Mouse (Mus musculus): ENCODE results near the gene Gemin4. TPM values are rescaled to one million over a fixed set of nuclear protein-coding genes. Genes with fewer than 3 reads are reported as not detected.

Gene Gemin4
- polyA plus RNA-seq, 2 experiments = 6.3 to 14.8 TPM

DNA sequence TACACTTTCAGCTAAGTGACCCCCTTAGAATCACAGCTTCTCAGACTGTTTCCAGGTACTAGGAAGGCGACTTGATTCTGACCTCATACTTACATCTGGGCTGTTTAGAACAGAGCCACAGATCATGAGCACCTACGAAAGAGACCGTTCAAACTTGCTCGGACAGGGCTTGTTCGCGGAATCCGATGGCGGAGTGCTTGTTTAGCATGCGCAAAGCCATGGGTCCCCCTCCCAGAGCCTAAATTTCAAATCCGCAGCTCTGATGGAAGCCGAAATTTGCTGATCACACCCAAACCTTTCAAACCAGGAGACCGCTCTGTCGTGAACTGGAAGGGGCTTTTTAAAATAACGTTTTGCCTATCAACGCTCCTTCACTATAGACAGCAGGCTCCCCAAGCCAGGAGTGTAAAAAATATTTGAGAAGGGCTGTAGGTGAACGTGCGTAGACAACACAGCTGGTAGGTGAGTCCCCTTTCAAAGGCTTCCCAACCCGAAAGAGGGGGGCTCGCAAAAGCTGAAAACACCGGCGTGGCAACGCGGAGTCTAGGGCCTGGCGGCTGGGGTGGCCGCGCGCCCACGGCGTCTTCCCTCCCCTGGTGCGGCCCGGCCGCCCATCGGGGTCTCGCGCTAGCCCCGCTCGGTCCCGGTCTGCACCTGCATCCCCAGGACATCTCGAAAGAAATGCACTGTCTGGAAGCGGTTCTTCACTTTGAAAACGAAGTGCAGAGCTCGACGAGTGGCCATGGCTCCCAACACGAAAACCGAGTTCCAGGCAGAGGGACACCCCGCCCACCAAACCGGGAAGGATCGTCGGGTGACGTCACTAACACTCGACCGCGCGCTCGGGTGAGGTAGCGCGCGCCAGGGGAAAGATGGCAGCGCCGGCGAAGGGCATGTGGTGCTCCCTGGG lies 25.7 kb upstream of the Gemin4 start, which contains the start of the genes Mrm3 and Glod4:
Gene Mrm3, plus strand, starts transcription at position 815 of the 910 bp plus-strand sequence.
Gene Glod4, minus strand, starts transcription at position 825 of the 910 bp plus-strand sequence.
- Histone ChIP-seq H3K9ac (replicated peaks) (peak within 1 kb of the TSS; percentile 83), H3K4me3 (ENCODE audit: insufficient read depth in 1 of 2, low read depth in 2 of 2, low read length in 2 of 2) (peak within 1 kb of the TSS; percentile 89), H3K9me3 (ENCODE audit: control insufficient read depth, low read length) (no peaks in the 10 kb centered on the region), H3K27me3 (ENCODE audit: control insufficient read depth, insufficient read depth, low read length) (no peaks in the 10 kb centered on the region), H3K4me2 (ENCODE audit: low read depth) (peak within 1 kb of the TSS; percentile 79), H3K27ac (no peak within 1 kb of the TSS; the same call in 1 of the 2 replicates), H3K36me3 (replicated peaks; ENCODE audit: control insufficient read depth, insufficient read depth, low read depth) (peaks cover 4% of the 10 kb centered on the region; the same call in 1 of the 2 replicates), H3K4me1 (replicated peaks; ENCODE audit: control insufficient read depth in 2 of 2, insufficient read depth in 2 of 2, low read length in 1 of 2) (peaks cover 0 to 6% of the 10 kb centered on the region in 2 experiments; a peak in 2 of 4 replicates)
- no peak for TF ChIP-seq CTCF (IDR thresholded peaks at IDR 0.05; ENCODE audit: low read depth)
- no peak for TF ChIP-seq EP300 (IDR thresholded peaks at IDR 0.05; ENCODE audit: low read depth)
- DNase-seq (ENCODE audit: low read depth in 3 of 3, low spot score in 3 of 3) = peak; percentile 74 to 79 (median 74)
- peak; percentile 86 for ATAC-seq (ENCODE audit: insufficient read depth)
- under 1% methylated on average over 61 of the region's 61 CpGs for WGBS (ENCODE audit: insufficient replicate concordance)

DNA sequence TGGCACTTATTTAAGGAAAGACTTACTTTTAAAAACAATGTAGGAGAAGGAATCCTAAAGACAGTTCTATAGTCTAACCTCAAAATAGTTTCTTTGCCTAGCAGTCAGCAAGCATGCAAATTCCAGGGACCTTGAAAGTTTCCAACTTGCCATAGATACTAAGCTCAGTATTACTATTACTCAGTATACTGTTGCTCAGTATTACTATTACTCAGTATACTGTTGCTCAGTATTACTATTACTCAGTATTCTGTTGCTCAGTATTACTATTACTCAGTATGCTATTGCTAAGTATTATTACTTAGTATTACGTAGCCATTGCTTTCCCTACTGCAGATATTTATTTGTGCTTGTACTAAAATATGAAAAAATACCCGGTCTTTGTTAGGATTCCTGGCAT lies 22.3 kb upstream of the Gemin4 start:
- Histone ChIP-seq H3K9me3 (ENCODE audit: control insufficient read depth, low read length) (no peaks in the 10 kb centered on the region), H3K4me1 (replicated peaks; ENCODE audit: control insufficient read depth in 2 of 2, insufficient read depth in 2 of 2, low read length in 1 of 2) (peaks cover 0 to 3% of the 10 kb centered on the region in 2 experiments; a peak in 2 of 4 replicates), H3K4me3 (ENCODE audit: insufficient read depth in 1 of 2, low read depth in 2 of 2, low read length in 2 of 2) (no peak overlapping the region), H3K27me3 (ENCODE audit: control insufficient read depth, insufficient read depth, low read length) (no peaks in the 10 kb centered on the region), H3K9ac (replicated peaks) (no peak overlapping the region), H3K27ac (no peak overlapping the region), H3K4me2 (ENCODE audit: low read depth) (no peak overlapping the region), H3K36me3 (replicated peaks; ENCODE audit: control insufficient read depth, insufficient read depth, low read depth) (peaks cover 4% of the 10 kb centered on the region; the same call in 1 of the 2 replicates)
- TF ChIP-seq EP300 (IDR thresholded peaks at IDR 0.05; ENCODE audit: low read depth) (no peak), CTCF (IDR thresholded peaks at IDR 0.05; ENCODE audit: low read depth) (no peak)
- 79% methylated on average over 2 of the region's 2 CpGs for WGBS (ENCODE audit: insufficient replicate concordance)
- no peak for DNase-seq (ENCODE audit: low read depth in 3 of 3, low spot score in 3 of 3)
- no peak for ATAC-seq (ENCODE audit: insufficient read depth)

DNA sequence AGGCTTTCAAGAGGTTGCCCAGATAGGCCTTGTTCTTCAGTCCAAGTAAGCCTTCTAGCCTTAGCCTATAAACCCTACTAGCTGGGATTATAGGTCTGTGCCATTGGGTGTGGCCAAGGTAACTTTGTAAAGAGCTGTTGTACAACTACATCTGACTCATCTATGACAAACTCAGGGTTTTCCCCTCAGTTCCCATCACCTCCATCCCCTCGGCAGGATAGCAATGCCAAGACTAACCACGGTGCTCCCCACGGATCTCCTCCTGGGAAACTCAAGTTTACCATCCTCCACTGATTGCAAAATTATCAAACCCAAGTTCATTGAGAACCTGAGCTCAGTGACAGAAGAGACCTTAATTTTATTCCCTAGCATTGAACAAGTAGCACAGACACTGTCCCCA lies 18.7 kb upstream of the Gemin4 start:
- Histone ChIP-seq H3K4me2 (ENCODE audit: low read depth) (no peak overlapping the region), H3K4me3 (ENCODE audit: insufficient read depth in 1 of 2, low read depth in 2 of 2, low read length in 2 of 2) (no peak overlapping the region), H3K9me3 (ENCODE audit: control insufficient read depth, low read length) (no peaks in the 10 kb centered on the region), H3K9ac (replicated peaks) (no peak overlapping the region), H3K27me3 (ENCODE audit: control insufficient read depth, insufficient read depth, low read length) (no peaks in the 10 kb centered on the region), H3K36me3 (replicated peaks; ENCODE audit: control insufficient read depth, insufficient read depth, low read depth) (peaks cover 6% of the 10 kb centered on the region; the same call in 1 of the 2 replicates), H3K27ac (no peak overlapping the region), H3K4me1 (replicated peaks; ENCODE audit: control insufficient read depth in 2 of 2, insufficient read depth in 2 of 2, low read length in 1 of 2) (no peaks in the 10 kb centered on the region)
- 67% methylated on average over 3 of the region's 3 CpGs for WGBS (ENCODE audit: insufficient replicate concordance)
- TF ChIP-seq EP300 (IDR thresholded peaks at IDR 0.05; ENCODE audit: low read depth) (no peak), CTCF (IDR thresholded peaks at IDR 0.05; ENCODE audit: low read depth) (no peak)
- ATAC-seq (ENCODE audit: insufficient read depth) (no peak), DNase-seq (ENCODE audit: low read depth in 3 of 3, low spot score in 3 of 3) (no peak)

DNA sequence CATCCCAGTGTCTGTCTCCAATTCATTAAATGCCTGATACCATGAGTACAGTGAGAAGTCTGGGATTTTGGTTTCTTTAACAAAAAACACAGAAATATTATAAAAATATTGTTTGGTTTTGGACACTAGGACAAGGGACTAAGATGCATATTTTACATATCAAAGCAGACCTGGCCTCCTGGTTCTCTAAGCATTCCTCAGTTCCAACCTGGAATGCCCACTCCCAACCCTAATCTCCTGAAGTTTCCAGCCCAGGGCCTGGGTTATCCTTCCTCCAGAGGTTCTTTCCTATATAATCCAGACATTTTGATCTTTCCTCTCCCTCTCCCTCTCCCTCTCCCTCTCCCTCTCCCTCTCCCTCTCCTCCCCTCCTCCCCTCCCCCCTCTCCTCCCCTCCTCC lies 7.6 kb upstream of the Gemin4 start:
- Histone ChIP-seq H3K36me3 (replicated peaks; ENCODE audit: control insufficient read depth, insufficient read depth, low read depth) (peaks cover 15% of the 10 kb centered on the region), H3K27ac (no peak overlapping the region)
- no peak for DNase-seq (ENCODE audit: low read depth in 3 of 3, low spot score in 3 of 3)

DNA sequence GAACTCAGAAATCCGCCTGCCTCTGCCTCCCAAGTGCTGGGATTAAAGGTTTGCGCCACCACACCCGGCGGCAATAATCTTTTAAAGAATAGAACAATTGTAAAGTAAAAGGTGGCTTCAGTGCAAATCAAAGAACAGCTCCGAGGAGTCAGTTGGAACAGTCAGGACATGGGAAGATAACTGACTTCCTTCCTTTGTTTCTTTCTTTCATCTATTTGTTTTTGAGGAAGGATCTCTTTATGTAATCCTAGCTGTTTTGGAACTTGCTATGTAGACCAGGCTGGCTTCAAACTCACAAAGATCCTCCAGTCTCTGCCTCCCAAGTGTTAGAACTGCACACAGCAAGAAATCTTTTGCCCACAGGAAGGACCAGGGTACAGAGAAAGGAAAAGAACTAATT lies 7.2 kb upstream of the Gemin4 start:
- Histone ChIP-seq H3K9me3 (ENCODE audit: control insufficient read depth, low read length) (no peaks in the 10 kb centered on the region), H3K4me3 (ENCODE audit: insufficient read depth in 1 of 2, low read depth in 2 of 2, low read length in 2 of 2) (no peak overlapping the region), H3K9ac (replicated peaks) (no peak overlapping the region), H3K36me3 (replicated peaks; ENCODE audit: control insufficient read depth, insufficient read depth, low read depth) (peaks cover 15% of the 10 kb centered on the region), H3K4me2 (ENCODE audit: low read depth) (no peak overlapping the region), H3K4me1 (replicated peaks; ENCODE audit: control insufficient read depth in 2 of 2, insufficient read depth in 2 of 2, low read length in 1 of 2) (no peaks in the 10 kb centered on the region), H3K27me3 (ENCODE audit: control insufficient read depth, insufficient read depth, low read length) (no peaks in the 10 kb centered on the region), H3K27ac (no peak overlapping the region)
- no peak for TF ChIP-seq CTCF (IDR thresholded peaks at IDR 0.05; ENCODE audit: low read depth)
- TF ChIP-seq EP300 (IDR thresholded peaks at IDR 0.05; ENCODE audit: low read depth) = no peak
- 78% methylated on average over 5 of the region's 5 CpGs for WGBS (ENCODE audit: insufficient replicate concordance)
- ATAC-seq (ENCODE audit: insufficient read depth) (no peak), DNase-seq (ENCODE audit: low read depth in 3 of 3, low spot score in 3 of 3) (no peak)

More for the DNA sequence above, 7.6 kb upstream of the Gemin4 start:
- Histone ChIP-seq H3K9me3 (ENCODE audit: control insufficient read depth, low read length) (no peaks in the 10 kb centered on the region), H3K27me3 (ENCODE audit: control insufficient read depth, insufficient read depth, low read length) (no peaks in the 10 kb centered on the region), H3K4me1 (replicated peaks; ENCODE audit: control insufficient read depth in 2 of 2, insufficient read depth in 2 of 2, low read length in 1 of 2) (no peaks in the 10 kb centered on the region), H3K4me2 (ENCODE audit: low read depth) (no peak overlapping the region), H3K4me3 (ENCODE audit: insufficient read depth in 1 of 2, low read depth in 2 of 2, low read length in 2 of 2) (no peak overlapping the region), H3K9ac (replicated peaks) (no peak overlapping the region)
- ATAC-seq (ENCODE audit: insufficient read depth) = no peak
- TF ChIP-seq CTCF (IDR thresholded peaks at IDR 0.05; ENCODE audit: low read depth) = no peak

Measured in liver, embryonic 14.5 days (tissue).